Comparison of ENCODE assay signal across 26 mouse cellular contexts in genomic region chr10:7845136-7845535, GRCm38 (mm10). TPM values are rescaled to one million over a fixed set of nuclear protein-coding genes. Genes with fewer than 3 reads are reported as not detected.
A peak's percentile ranks its signal among the peaks of the same experiment; 100 is the strongest.
DNase-seq lines count a peak whose midpoint lies in the region; ATAC-seq and TF ChIP-seq lines count a peak whose summit lies in the region.
"Had no signal": no experiment of that assay in that cellular context is flagged by ENCODE, and none has a peak within 500 bp of the region (broad histone marks: within the 10 kb centered on the region; RNA-seq: fewer than 3 reads in every experiment).

No protein-coding gene starts in this region.

- no peak overlapping the region for H3K9ac ChIP-seq in forebrain, embryonic 11.5 days (ENCODE audit: low read length)
- H3K9ac ChIP-seq in forebrain, embryonic 15.5 days (replicated peaks), result no peak overlapping the region
- H3K9ac ChIP-seq: embryonic facial prominence, embryonic 12.5 days; forebrain, embryonic 12.5 days had no signal

- no peaks in the 10 kb centered on the region for H3K36me3 ChIP-seq in forebrain, embryonic 11.5 days (ENCODE audit: control insufficient read depth, insufficient read depth, low read length)
- H3K36me3 ChIP-seq in forebrain, embryonic 15.5 days, result no peaks in the 10 kb centered on the region
- H3K36me3 ChIP-seq in macrophage (ENCODE audit: inconsistent target), result peaks cover 6% of the 10 kb centered on the region; the same call in 1 of the 2 replicates
- H3K36me3 ChIP-seq: embryonic facial prominence, embryonic 10.5 days; embryonic facial prominence, embryonic 12.5 days; forebrain, embryonic 12.5 days; G1E had no signal

- ATAC-seq in forebrain, embryonic 11.5 days (replicated peaks; ENCODE audit: low FRiP score), result no peak
- no peak for ATAC-seq in forebrain, embryonic 15.5 days (replicated peaks)
- ATAC-seq: activated CD4-positive, CD25-positive, alpha-beta regulatory T cell, adult 4 months; CD4-positive, CD25-positive, alpha-beta regulatory T cell, adult 4 months; forebrain, embryonic 14.5 days; Patski had no signal

- intact Hi-C loops in gastrocnemius, adult 2 months (cut with DNase I), result no loop called here
- intact Hi-C loops in heart, postnatal 14 days (cut with DNase I), result no loop called here

- no peaks in the 10 kb centered on the region for H3K4me1 ChIP-seq in forebrain, embryonic 11.5 days (replicated peaks; ENCODE audit: control insufficient read depth, insufficient read depth, low read length)
- H3K4me1 ChIP-seq in forebrain, embryonic 15.5 days, result no peaks in the 10 kb centered on the region
- H3K4me1 ChIP-seq: embryonic facial prominence, embryonic 12.5 days; forebrain, embryonic 12.5 days had no signal

- H3K27me3 ChIP-seq in forebrain, embryonic 11.5 days (ENCODE audit: control insufficient read depth, insufficient read depth, low read length), result no peaks in the 10 kb centered on the region
- no peaks in the 10 kb centered on the region for H3K27me3 ChIP-seq in forebrain, embryonic 15.5 days
- H3K27me3 ChIP-seq: CH12.LX; embryonic facial prominence, embryonic 12.5 days; forebrain, embryonic 12.5 days had no signal

- H3K79me2 ChIP-seq in macrophage (ENCODE audit: inconsistent target), result peaks cover 78% of the 10 kb centered on the region

- H3K27ac ChIP-seq in forebrain, embryonic 11.5 days (ENCODE audit: low read depth, low read length), result no peak overlapping the region
- H3K27ac ChIP-seq in forebrain, embryonic 15.5 days (replicated peaks), result no peak overlapping the region
- H3K27ac ChIP-seq in gastrocnemius, adult 2 months, result no peak overlapping the region
- H3K27ac ChIP-seq in macrophage, result peak overlapping the region; percentile 99
- H3K27ac ChIP-seq: embryonic facial prominence, embryonic 10.5 days; embryonic facial prominence, embryonic 12.5 days; forebrain, embryonic 12.5 days had no signal

- H3K4me3 ChIP-seq in forebrain, embryonic 11.5 days (ENCODE audit: low read depth, low read length), result no peak overlapping the region
- H3K4me3 ChIP-seq in forebrain, embryonic 15.5 days, result no peak overlapping the region
- H3K4me3 ChIP-seq in gastrocnemius, adult 2 months, result no peak overlapping the region
- no peak overlapping the region for H3K4me3 ChIP-seq in macrophage (ENCODE audit: inconsistent target)
- H3K4me3 ChIP-seq: embryonic facial prominence, embryonic 10.5 days; embryonic facial prominence, embryonic 12.5 days; forebrain, embryonic 12.5 days had no signal

- no peak for TF ChIP-seq CTCF in gastrocnemius, adult 2 months (IDR thresholded peaks at IDR 0.05)

- DNase-seq in forebrain, embryonic 11.5 days (ENCODE audit: low spot score), result peak; percentile 27
- peak; percentile 39 for DNase-seq in gastrocnemius, adult 2 months
- no peak for DNase-seq in gastrocnemius, adult 8-10 months (ENCODE audit: low spot score in 2 of 2)
- DNase-seq in heart, adult 11 months, result peak; percentile 94
- DNase-seq in heart, postnatal 14 days, result no peak
- DNase-seq in left cerebral cortex, adult 11 months (ENCODE audit: low spot score), result no peak
- DNase-seq: adrenal gland, adult 8-10 months; adrenal gland, postnatal 14 days; adrenal gland, postnatal 36 days; B cell, adult 2 months; cerebellum, adult 11-12 months; cerebellum, adult 2 months; cerebellum, adult 9-10 months; cerebellum, postnatal 10 days; cerebellum, postnatal 25 days had no signal

- no peak overlapping the region for H3K4me2 ChIP-seq in forebrain, embryonic 11.5 days (ENCODE audit: low read depth, low read length, severe bottlenecking)
- no peak overlapping the region for H3K4me2 ChIP-seq in forebrain, embryonic 15.5 days (replicated peaks)
- H3K4me2 ChIP-seq: embryonic facial prominence, embryonic 12.5 days; forebrain, embryonic 12.5 days had no signal

- 84% methylated on average over 8 of the region's 8 CpGs for WGBS in forebrain, embryonic 11.5 days
- 69% methylated on average over 8 of the region's 8 CpGs for WGBS in forebrain, embryonic 15.5 days
- 89% methylated on average over 8 of the region's 8 CpGs for WGBS in macrophage (ENCODE audit: missing documents)

- H3K9me3 ChIP-seq in forebrain, embryonic 11.5 days (ENCODE audit: control insufficient read depth, low read length), result no peaks in the 10 kb centered on the region
- no peaks in the 10 kb centered on the region for H3K9me3 ChIP-seq in forebrain, embryonic 15.5 days
- H3K9me3 ChIP-seq: embryonic facial prominence, embryonic 10.5 days; embryonic facial prominence, embryonic 12.5 days; forebrain, embryonic 12.5 days; G1E had no signal

RNA-seq across cellular contexts. Expression of gene Zc3h12d, which starts 12.9 kb away (rescaled TPM):
- 0.04 TPM in 1 of 2 replicates, not detected in the other for polyA plus RNA-seq in forebrain, embryonic 11.5 days (2014; fragmentation: Nextera tagmentation; extraction: Ambion mirVana)
- 0.04 and 0.10 TPM in 2 replicates for polyA plus RNA-seq in forebrain, embryonic 15.5 days (2015; fragmentation: Nextera tagmentation; extraction: Ambion mirVana)
- under 1 TPM in 1 of 2 experiments, not detected in 1; 0.08 TPM for total RNA-seq in gastrocnemius, adult 2 months (2021)
- under 1 TPM in 1 of 4 experiments, not detected in 3; 0.07 TPM for total RNA-seq in gastrocnemius, adult 8-10 months (2022)
- under 1 TPM; 0.24 to 0.29 TPM for total RNA-seq in heart, postnatal 14 days (2021)
- total RNA-seq in macrophage (2018; cell fraction: chromatin; rRNA removed), result 10 to 100 TPM in 25 of 26 experiments, 1 to 10 TPM in 1; 4.7 to 61.5 (median 37.4) TPM
- 10 to 100 TPM; 15.6 to 52.4 (median 36.1) TPM for total RNA-seq in macrophage (2018; cell fraction: cytosol; rRNA removed)
- 10 to 100 TPM; 13.9 to 70.5 (median 35.9) TPM for total RNA-seq in macrophage (2018; cell fraction: nucleus; rRNA removed)
- 21.6 to 37.6 TPM (median 28.7 TPM) in 3 replicates for polyA plus RNA-seq in macrophage (2018)
- polyA plus RNA-seq: forebrain, embryonic 12.5 days; forebrain, embryonic 14.5 days; G1E; Patski had no signal

RNA-seq across cellular contexts. Expression of gene Ppil4, which starts 52.4 kb away (rescaled TPM):
- 47.2 and 49.6 TPM in 2 replicates for polyA plus RNA-seq in forebrain, embryonic 11.5 days (2014; fragmentation: Nextera tagmentation; extraction: Ambion mirVana)
- 53.4 and 58.2 TPM in 2 replicates for polyA plus RNA-seq in forebrain, embryonic 15.5 days (2015; fragmentation: Nextera tagmentation; extraction: Ambion mirVana)
- 10 to 100 TPM; 11.9 to 13.8 TPM for total RNA-seq in gastrocnemius, adult 2 months (2021)
- total RNA-seq in gastrocnemius, adult 8-10 months (2022), result 10 to 100 TPM in 2 of 4 experiments, 1 to 10 TPM in 2; 7.9 to 10.6 (median 9.8) TPM
- 10 to 100 TPM; 16.5 to 17.1 TPM for total RNA-seq in heart, postnatal 14 days (2021)
- 100 to 1,000 TPM in 10 of 26 experiments, 10 to 100 TPM in 16; 56.8 to 125 (median 91.4) TPM for total RNA-seq in macrophage (2018; cell fraction: chromatin; rRNA removed)
- total RNA-seq in macrophage (2018; cell fraction: cytosol; rRNA removed), result 10 to 100 TPM; 12.3 to 23.8 (median 18.5) TPM
- total RNA-seq in macrophage (2018; cell fraction: nucleus; rRNA removed), result 10 to 100 TPM; 29.0 to 79.5 (median 40.9) TPM
- polyA plus RNA-seq in macrophage (2018), result 19.7 to 34.0 TPM (median 19.9 TPM) in 3 replicates

RNA-seq across cellular contexts. Expression of gene Ginm1, which starts 52.5 kb away (rescaled TPM):
- polyA plus RNA-seq in forebrain, embryonic 11.5 days (2014; fragmentation: Nextera tagmentation; extraction: Ambion mirVana), result 51.5 and 55.2 TPM in 2 replicates
- 47.1 and 50.0 TPM in 2 replicates for polyA plus RNA-seq in forebrain, embryonic 15.5 days (2015; fragmentation: Nextera tagmentation; extraction: Ambion mirVana)
- 100 to 1,000 TPM in 1 of 2 experiments, 10 to 100 TPM in 1; 97.7 to 111 TPM for total RNA-seq in gastrocnemius, adult 2 months (2021)
- 100 to 1,000 TPM; 102 to 111 (median 105) TPM for total RNA-seq in gastrocnemius, adult 8-10 months (2022)
- total RNA-seq in heart, postnatal 14 days (2021), result 10 to 100 TPM; 83.4 to 96.4 TPM
- total RNA-seq in macrophage (2018; cell fraction: chromatin; rRNA removed), result 10 to 100 TPM in 25 of 26 experiments, 1 to 10 TPM in 1; 7.6 to 29.6 (median 17.7) TPM
- total RNA-seq in macrophage (2018; cell fraction: cytosol; rRNA removed), result 10 to 100 TPM; 27.4 to 59.7 (median 38.1) TPM
- total RNA-seq in macrophage (2018; cell fraction: nucleus; rRNA removed), result 10 to 100 TPM; 17.9 to 72.3 (median 34.0) TPM
- 42.7 to 123 TPM (median 50.0 TPM) in 3 replicates for polyA plus RNA-seq in macrophage (2018)

Comparison
In these comparisons a context has a peak if more than half of its experiments do, and no peak if none do; other contexts are left out.
1. DNase-seq: peak in forebrain, embryonic 11.5 days (single experiment), gastrocnemius, adult 2 months (single experiment) and heart, adult 11 months (single experiment); none in gastrocnemius, adult 8-10 months (0 of 2), heart, postnatal 14 days (0 of 2) and left cerebral cortex, adult 11 months (single experiment).